Mouse (Mus musculus) MEL (cell line): Measurements from ENCODE around the gene Gfpt2. TPM values are rescaled to one million over a fixed set of nuclear protein-coding genes. Genes with fewer than 3 reads are reported as not detected.
A peak's percentile ranks its signal among the peaks of the same experiment; 100 is the strongest.

Experiments used
- DNase-seq: peaks from one replicate; pipeline ENCODE4 v3.0.0; 2011; ENCODE audit warnings: low read depth, low spot score
- H3K27ac ChIP-seq: 2 replicates; pipeline ENCODE4 v1.5.1; 2012; ENCODE audit warnings: low read depth, mild to moderate bottlenecking, control low read depth, low read length, moderate library complexity; ENCODE audit not compliant: control insufficient read depth
- H3K27me3 ChIP-seq, 2 experiments: fragments of 150-350 bp in 1 of 2; sonication (generic) in 1 of 2; 2 replicates each; pipeline ENCODE4 v1.6.1; 2012; ENCODE audit warnings: low read length in 2 of 2, mild to moderate bottlenecking in 2 of 2, improper control_type of control experiment in 1 of 2, moderate library complexity in 1 of 2; ENCODE audit not compliant: insufficient read depth in 2 of 2, control insufficient read depth in 1 of 2
- H3K36me3 ChIP-seq, 2 experiments: 2 replicates each; pipeline ENCODE4 v1.6.1; 2012 to 2014; ENCODE audit warnings: low read length in 2 of 2, improper control_type of control experiment in 1 of 2, inconsistent platforms in 1 of 2, mild to moderate bottlenecking in 1 of 2; ENCODE audit not compliant: insufficient read depth in 2 of 2, control insufficient read depth in 1 of 2
- H3K4me1 ChIP-seq, 2 experiments: fragments of 150-350 bp in 1 of 2; sonication (generic) in 1 of 2; 2 replicates each; pipeline ENCODE4 v1.6.1; 2012; ENCODE audit warnings: low read length in 2 of 2, improper control_type of control experiment in 1 of 2, mild to moderate bottlenecking in 1 of 2; ENCODE audit not compliant: insufficient read depth in 2 of 2, control insufficient read depth in 1 of 2
- H3K4me3 ChIP-seq, 2 experiments: fragments of 150-350 bp in 1 of 2; sonication (generic) in 1 of 2; 2 replicates each; pipeline ENCODE4 v1.5.1; 2012; ENCODE audit warnings: low read depth in 2 of 2, low read length in 2 of 2, mild to moderate bottlenecking in 2 of 2, moderate library complexity in 2 of 2, control low read depth in 1 of 2, improper control_type of control experiment in 1 of 2; ENCODE audit not compliant: control insufficient read depth in 1 of 2, insufficient read depth in 1 of 2
- H3K79me2 ChIP-seq: 2 replicates; pipeline ENCODE4 v1.6.1; 2012; ENCODE audit warnings: mild to moderate bottlenecking, low read length, moderate library complexity; ENCODE audit not compliant: control insufficient read depth, poor library complexity, insufficient read depth
- H3K9ac ChIP-seq: 2 replicates; pipeline ENCODE4 v1.6.1; 2012; ENCODE audit warnings: low read depth, mild to moderate bottlenecking, control low read depth, low read length, moderate library complexity; ENCODE audit not compliant: control insufficient read depth, poor library complexity, severe bottlenecking
- H3K9me3 ChIP-seq: fragments of 150-350 bp; sonication (generic); replicated peaks from 2 replicates; pipeline ENCODE4 v1.6.1; 2012; ENCODE audit warnings: mild to moderate bottlenecking, low read length, improper control_type of control experiment, moderate library complexity; ENCODE audit not compliant: insufficient read depth
- JUND ChIP-seq: IDR thresholded peaks from 2 replicates; pipeline ENCODE4 v1.6.1; 2011; ENCODE audit warnings: low read depth, mild to moderate bottlenecking, improper control_type of control experiment, low read length
- MAFK ChIP-seq: IDR thresholded peaks from 2 replicates; pipeline ENCODE4 v1.6.1; 2011; ENCODE audit warnings: low read depth, mild to moderate bottlenecking, low read length, improper control_type of control experiment, borderline replicate concordance
- polyA plus RNA-seq, 2 experiments: library from polyadenylated mRNA; stranded (reverse) in 1 of 2; unstranded in 1 of 2; fragments of >175 nt in 1 of 2; fragments of >200 nt in 1 of 2; gene quantifications; 2 replicates each; pipeline versions ENCODE4 v1.2.1 to v1.2.4; 2012; ENCODE audit warnings: low replicate concordance in 2 of 2, low read depth in 1 of 2; ENCODE audit not compliant: insufficient read length in 2 of 2, insufficient read depth in 1 of 2, missing spikeins in 1 of 2
- total RNA-seq: library from RNA; depleted of rRNA; stranded (reverse); fragments of 300-350 nt; gene quantifications from 2 replicates; pipeline ENCODE4 v1.2.3, GENCODE M21; 2012; rRNA removed

Gfpt2 gene
- total and polyA plus RNA-seq, 3 experiments, result 4.0 to 8.0 TPM; not detected in 1

DNA sequence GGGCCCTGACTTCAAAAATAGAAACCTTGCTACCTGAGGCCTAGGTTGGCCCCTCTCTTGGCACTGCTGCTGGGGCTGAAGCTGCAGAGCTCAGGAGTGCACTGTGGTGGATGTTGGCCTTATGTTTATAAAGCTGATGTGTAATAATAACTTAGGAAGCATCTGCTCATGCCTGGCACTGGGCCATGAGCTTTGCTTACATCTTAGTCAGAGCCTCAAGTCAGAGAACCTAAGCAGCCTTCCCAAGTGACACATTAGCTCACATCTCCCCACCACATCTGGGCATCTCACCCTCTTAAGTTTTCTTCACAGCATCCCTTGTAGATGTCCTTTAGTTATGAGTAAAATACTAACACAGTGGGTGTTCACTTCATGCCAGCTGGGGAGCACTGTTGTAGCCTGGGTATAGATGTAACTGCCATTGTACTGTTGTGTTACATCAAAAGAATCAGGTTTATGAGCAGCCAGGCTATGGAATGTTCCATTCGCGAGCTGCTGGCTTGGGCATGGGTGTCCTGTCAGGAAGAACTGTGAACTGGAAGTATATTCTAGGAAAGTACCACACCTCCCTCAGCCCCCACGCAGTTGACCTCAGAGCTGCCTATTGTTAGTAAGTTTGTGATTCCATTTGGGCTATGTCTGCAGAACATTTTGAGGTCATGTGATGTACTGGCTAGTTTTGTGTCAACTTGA is 86.1 kb downstream of the Gfpt2 start:
- no peak overlapping the region for H3K9ac ChIP-seq
- H3K4me3 ChIP-seq, result no peak overlapping the region
- peaks cover 9 to 10% of the 10 kb centered on the region in 2 experiments for H3K36me3 ChIP-seq
- no peak overlapping the region for H3K27ac ChIP-seq
- peak; percentile 53 for DNase-seq
- H3K4me1 ChIP-seq, result peaks cover 0 to 10% of the 10 kb centered on the region in 2 experiments; a peak in 2 of 4 replicates
- TF ChIP-seq MAFK, result no peak
- H3K9me3 ChIP-seq, result no peaks in the 10 kb centered on the region
- no peaks in the 10 kb centered on the region for H3K79me2 ChIP-seq
- no peaks in the 10 kb centered on the region for H3K27me3 ChIP-seq

DNA sequence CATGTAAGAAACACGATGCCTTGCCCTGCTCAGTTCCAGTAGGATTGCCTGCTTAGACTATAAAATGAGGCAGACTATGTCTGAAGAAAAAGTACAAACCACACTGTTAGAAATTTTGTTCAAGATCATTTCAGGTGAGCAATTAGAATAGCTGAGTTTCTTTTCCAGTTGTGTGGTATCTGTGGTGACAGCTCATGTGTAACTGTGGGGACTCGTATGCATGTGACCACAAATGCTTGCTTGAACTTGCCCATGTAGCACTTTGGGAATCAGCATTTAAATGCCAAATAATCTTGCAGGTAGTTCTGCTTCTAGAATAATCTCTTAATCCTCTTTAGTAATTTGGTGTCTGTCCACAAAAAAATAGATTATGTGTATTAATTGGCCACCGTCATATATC is 89.4 kb downstream of the Gfpt2 start:
- TF ChIP-seq JUND, result no peak
- no peak overlapping the region for H3K27ac ChIP-seq
- H3K9ac ChIP-seq, result no peak overlapping the region
- no peak for DNase-seq
- H3K4me1 ChIP-seq, result no peaks in the 10 kb centered on the region
- H3K27me3 ChIP-seq, result no peaks in the 10 kb centered on the region
- H3K36me3 ChIP-seq, result peaks cover 0 to 10% of the 10 kb centered on the region in 2 experiments; a peak in 2 of 4 replicates
- H3K4me3 ChIP-seq, result no peak overlapping the region
- H3K9me3 ChIP-seq, result no peaks in the 10 kb centered on the region
- no peaks in the 10 kb centered on the region for H3K79me2 ChIP-seq

Other genes starting within 250 kb of the Gfpt2 start
- gene Olfr1380, start 237.3 kb upstream of the Gfpt2 start, total RNA-seq, result not detected in 2 replicates
- not detected for gene Olfr1380, start 237.3 kb upstream of the Gfpt2 start, polyA plus RNA-seq
- gene Flt4, start 184.9 kb upstream of the Gfpt2 start, total RNA-seq, result 0.07 and 0.08 TPM in 2 replicates
- gene Flt4, start 184.9 kb upstream of the Gfpt2 start, polyA plus RNA-seq, result under 1 TPM in 1 of 2 experiments, not detected in 1; 0.13 TPM
- not detected in 2 replicates for gene Scgb3a1, start 130.6 kb upstream of the Gfpt2 start, total RNA-seq
- gene Scgb3a1, start 130.6 kb upstream of the Gfpt2 start, polyA plus RNA-seq, result not detected
- gene Cnot6, start 81.5 kb upstream of the Gfpt2 start, total RNA-seq, result 38.9 and 45.5 TPM in 2 replicates
- gene Cnot6, start 81.5 kb upstream of the Gfpt2 start, polyA plus RNA-seq, result 10 to 100 TPM; 49.3 to 58.3 TPM
- gene Mapk9, start 52.6 kb downstream of the Gfpt2 start, total RNA-seq, result 42.6 and 52.8 TPM in 2 replicates
- gene Mapk9, start 52.6 kb downstream of the Gfpt2 start, polyA plus RNA-seq, result 10 to 100 TPM in 1 of 2 experiments, not detected in 1; 43.1 TPM
- gene Rasgef1c, start 107.7 kb downstream of the Gfpt2 start, total RNA-seq, result 0.12 TPM in 1 of 2 replicates, not detected in the other
- gene Rasgef1c, start 107.7 kb downstream of the Gfpt2 start, polyA plus RNA-seq, result under 1 TPM in 1 of 2 experiments, not detected in 1; 0.15 TPM
- 78.2 and 81.1 TPM in 2 replicates for gene Rnf130, start 231.2 kb downstream of the Gfpt2 start, total RNA-seq
- gene Rnf130, start 231.2 kb downstream of the Gfpt2 start, polyA plus RNA-seq, result 100 to 1,000 TPM in 1 of 2 experiments, 10 to 100 TPM in 1; 59.5 to 507 TPM